8 mouse cellular contexts compared by ENCODE assay signal in the genomic region with DNA sequence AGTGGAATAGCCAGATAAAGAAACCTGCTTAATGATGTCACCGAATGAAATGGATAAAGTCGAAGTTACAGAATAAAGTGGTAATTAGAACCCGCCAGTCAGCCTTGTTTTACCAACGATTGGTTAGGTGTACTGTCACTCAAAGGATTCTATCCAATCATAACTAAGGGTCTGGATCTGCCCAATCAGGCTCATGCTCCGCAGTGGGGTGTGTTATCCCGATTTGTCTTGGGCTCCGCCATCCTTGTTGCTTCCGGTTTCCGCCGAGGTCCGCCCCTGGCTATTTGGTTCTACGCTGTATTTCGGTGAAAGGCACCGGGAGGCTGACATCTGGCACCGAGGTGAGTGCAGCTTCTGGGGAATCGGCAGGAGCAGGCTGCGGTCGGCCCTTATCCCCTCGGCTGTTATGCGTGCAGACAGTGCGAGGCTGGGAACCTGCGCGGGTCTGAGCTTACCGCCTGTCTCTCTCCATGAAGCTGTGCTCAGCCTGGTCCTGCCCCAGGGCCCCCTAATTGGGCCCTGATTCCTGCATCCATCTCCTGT. TPM values are rescaled to one million over a fixed set of nuclear protein-coding genes. Genes with fewer than 3 reads are reported as not detected.
DNase-seq lines count a peak whose midpoint lies in the region; ATAC-seq and TF ChIP-seq lines count a peak whose summit lies in the region.

Gene Gm12258, plus strand, starts transcription at position 240 of the 543 bp plus-strand sequence.

- ATAC-seq in activated CD4-positive, CD25-positive, alpha-beta regulatory T cell, adult 4 months = peak; percentile 100

- TF ChIP-seq POLR2A in cortical plate, adult 2 months (IDR thresholded peaks at IDR 0.05; ENCODE audit: extremely low read depth, insufficient read depth, low read length) = peak; percentile 85

- H3K27me3 ChIP-seq in megakaryocyte, embryonic 14.5 days (replicated peaks) = no peaks in the 10 kb centered on the region

- H3K36me3 ChIP-seq in megakaryocyte, embryonic 14.5 days (replicated peaks; ENCODE audit: low read length) = peaks cover 34% of the 10 kb centered on the region

- H3K9me3 ChIP-seq in megakaryocyte, embryonic 14.5 days = peaks cover 8% of the 10 kb centered on the region

- peak within 1 kb of the TSS; percentile 32; the same call in 1 of the 2 replicates for H3K27ac ChIP-seq in cortical plate, adult 2 months (ENCODE audit: insufficient read depth, low read length)

- TF ChIP-seq CTCF in cortical plate, adult 2 months (IDR thresholded peaks at IDR 0.05; ENCODE audit: extremely low read depth, insufficient read depth, low read length) = no peak

- H3K4me1 ChIP-seq in cortical plate, adult 2 months (ENCODE audit: control insufficient read depth, insufficient read depth, low read length) = peaks cover 6% of the 10 kb centered on the region
- H3K4me1 ChIP-seq in megakaryocyte, embryonic 14.5 days = peaks cover 16% of the 10 kb centered on the region

- peak within 1 kb of the TSS; percentile 72 for H3K4me3 ChIP-seq in cortical plate, adult 2 months (ENCODE audit: insufficient read depth, low read length)
- peak within 1 kb of the TSS; percentile 92 for H3K4me3 ChIP-seq in megakaryocyte, embryonic 14.5 days (replicated peaks)

- peak; percentile 70 to 76 for DNase-seq in gastrocnemius, adult 8-10 months (ENCODE audit: low spot score in 2 of 2)
- peak; percentile 100 for DNase-seq in hindlimb bud, embryonic 11.5 days (ENCODE audit: extremely low spot score, low read depth, low spot score)
- DNase-seq in left cerebral cortex, adult 8-10 months (ENCODE audit: low spot score in 2 of 2) = peak; percentile 55 to 90
- DNase-seq in right cerebral cortex, postnatal 10 days (ENCODE audit: low spot score in 2 of 2) = peak; percentile 93 to 96
- DNase-seq in urinary bladder, postnatal 25 days (ENCODE audit: low spot score) = peak; percentile 76

RNA-seq across cellular contexts. Expression of gene Gm12258, which starts in this region (rescaled TPM):
- polyA plus RNA-seq in activated CD4-positive, CD25-positive, alpha-beta regulatory T cell, adult 4 months (2017; shearing (Covaris generic)) = 10 to 100 TPM in 1 of 2 experiments, 1 to 10 TPM in 1; 9.8 to 10.5 TPM
- 18.2 and 21.5 TPM in 2 replicates for polyA plus RNA-seq in cortical plate, adult 2 months (2012; rRNA removed)
- under 1 TPM; 0.22 to 0.54 (median 0.36) TPM for total RNA-seq in gastrocnemius, adult 8-10 months (2022)
- total RNA-seq in left cerebral cortex, adult 8-10 months (2022) = 10 to 100 TPM; 15.6 to 19.3 (median 17.8) TPM
- not detected in 2 replicates for polyA plus RNA-seq in megakaryocyte, embryonic 14.5 days (2012; ENCODE audit: insufficient read depth, low replicate concordance)

Comparison
In these comparisons a context has a peak if more than half of its experiments do, and no peak if none do; other contexts are left out.
1. Peak in every context shown above with its lines: DNase-seq, ATAC-seq, H3K4me3 ChIP-seq and H3K27ac ChIP-seq.
2. RNA of gene Gm12258 (total RNA-seq): 15.6 to 19.3 TPM in left cerebral cortex, adult 8-10 months; 0.22 to 0.54 TPM in gastrocnemius, adult 8-10 months; every median in the first group is over 10 times any median in the second.
3. RNA of gene Gm12258 (polyA plus RNA-seq): 18.2 to 21.5 TPM in cortical plate, adult 2 months and 9.8 to 10.5 TPM in activated CD4-positive, CD25-positive, alpha-beta regulatory T cell, adult 4 months; not detected in megakaryocyte, embryonic 14.5 days; every median in the first group is over 10 times any median in the second.
4. Peak in DNase-seq in gastrocnemius, adult 8-10 months; RNA of the gene not detected or under 1 TPM.